Mouse (Mus musculus) CH12.LX (cell line): ENCODE data around the gene Lrp6.

Experiments
- BHLHE40 ChIP-seq: IDR thresholded peaks from 2 replicates; pipeline ENCODE4 v1.6.1; 2011; ENCODE audit warnings: mild to moderate bottlenecking, low read depth, low read length, improper control_type of control experiment
- CTCF ChIP-seq, 2 experiments: IDR thresholded peaks in 1 of 2; conservative IDR thresholded peaks in 1 of 2; 2 replicates each; pipeline ENCODE4 v1.5.1; 2011 to 2012; ENCODE audit warnings: low read depth in 2 of 2, low read length in 2 of 2, improper control_type of control experiment in 1 of 2, inconsistent platforms in 1 of 2, mild to moderate bottlenecking in 1 of 2, moderate library complexity in 1 of 2
- NELFE ChIP-seq: IDR thresholded peaks from 2 replicates; pipeline ENCODE4 v1.6.1; 2011; ENCODE audit warnings: low read depth, low read length, improper control_type of control experiment
- RAD21 ChIP-seq: IDR thresholded peaks from 2 replicates; pipeline ENCODE4 v1.6.1; 2011; ENCODE audit warnings: low read depth, mild to moderate bottlenecking, low read length, improper control_type of control experiment, moderate library complexity
- RCOR1 ChIP-seq: conservative IDR thresholded peaks from 2 replicates; pipeline ENCODE4 v1.6.1; 2012; ENCODE audit warnings: low read depth, mild to moderate bottlenecking, inconsistent platforms, low read length, improper control_type of control experiment
- ZC3H11A ChIP-seq: IDR thresholded peaks from 2 replicates; pipeline ENCODE4 v1.6.1; 2012; ENCODE audit warnings: low read depth, mild to moderate bottlenecking, inconsistent platforms, low read length, improper control_type of control experiment

DNA sequence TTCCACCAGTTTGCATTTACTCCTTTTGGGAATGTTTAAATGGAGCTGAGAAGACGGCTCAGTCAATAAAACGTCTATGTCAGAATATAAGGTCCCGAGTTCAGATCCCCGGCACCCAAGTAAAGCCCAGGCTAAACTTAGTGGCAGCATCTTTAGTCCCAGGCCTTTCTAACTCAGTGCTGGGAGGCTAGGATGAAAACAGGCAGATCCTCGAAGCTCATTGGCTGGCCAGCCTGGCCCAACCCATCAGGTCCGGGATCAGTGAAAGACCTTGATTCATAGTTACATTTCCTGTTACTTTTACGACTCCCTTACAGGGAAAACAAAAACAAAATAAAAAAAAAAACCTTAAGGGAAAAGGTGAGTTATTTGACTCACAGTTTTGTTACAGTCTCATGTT lies 34.4 kb upstream of the Lrp6 start:
- TF ChIP-seq NELFE (no peak), CTCF (conservative IDR thresholded peaks at IDR 0.05 in 1 of 2, IDR thresholded peaks at IDR 0.05 in 1 of 2; ENCODE audit: low read depth in 2 of 2, low read length in 2 of 2) (no peak), ZC3H11A (no peak), BHLHE40 (no peak), RCOR1 (no peak), RAD21 (no peak)
